Comparison of ENCODE assay signal across 7 mouse cellular contexts in the genomic region with DNA sequence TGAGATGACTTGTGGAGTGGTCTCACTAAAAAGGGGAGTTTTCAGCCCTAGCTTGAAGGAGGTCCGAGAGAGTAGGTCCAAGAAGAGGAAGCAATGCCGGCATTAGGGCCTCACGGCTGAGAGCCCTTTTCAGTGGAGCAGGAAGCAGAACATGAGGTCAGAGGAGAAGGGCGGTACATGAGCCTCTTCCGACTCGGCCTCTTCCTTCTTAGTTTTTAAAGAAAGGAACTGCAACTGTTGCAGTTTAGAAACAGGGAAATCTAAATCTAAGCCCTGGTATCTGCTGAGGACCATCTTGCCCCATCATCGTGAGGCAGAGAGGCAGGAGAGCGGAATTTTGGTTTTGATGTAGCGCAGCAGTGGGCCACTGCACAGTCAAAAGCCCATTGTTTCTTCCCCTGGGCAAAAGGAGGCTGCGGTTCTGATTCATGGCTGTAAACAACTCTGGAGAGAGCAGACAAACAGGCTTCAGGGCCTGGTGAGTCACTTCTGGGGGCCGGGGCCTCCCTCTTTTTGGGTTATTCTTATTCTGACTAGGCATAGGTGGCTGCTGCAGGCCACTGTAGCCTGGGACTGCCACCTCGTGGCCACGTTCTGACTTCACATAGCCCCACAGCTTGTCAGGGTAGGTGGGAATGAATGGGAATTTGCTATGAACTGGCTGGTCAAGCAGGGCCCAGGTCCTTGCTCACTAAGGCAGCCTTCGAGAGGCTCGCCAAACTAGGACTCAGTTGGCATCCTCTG. TPM values are rescaled to one million over a fixed set of nuclear protein-coding genes. Genes with fewer than 3 reads are reported as not detected.
A peak's percentile ranks its signal among the peaks of the same experiment; 100 is the strongest.
DNase-seq lines count a peak whose midpoint lies in the region; ATAC-seq lines count a peak whose summit lies in the region.

A gene (plus strand): TSS at position 191 of the 744 bp plus-strand sequence.

- no peaks in the 10 kb centered on the region for H3K9me3 ChIP-seq in intestine, embryonic 14.5 days (ENCODE audit: control insufficient read depth, low read length)

- peak within 1 kb of the TSS; percentile 2; the same call in 1 of the 2 replicates for H3K4me2 ChIP-seq in intestine, embryonic 14.5 days (ENCODE audit: low read length)

- no peaks in the 10 kb centered on the region; the same call in 1 of the 2 replicates for H3K36me3 ChIP-seq in intestine, embryonic 14.5 days (ENCODE audit: control insufficient read depth, insufficient read depth, low read length)

- DNase-seq in adrenal gland, adult 18-20 months (ENCODE audit: low spot score in 2 of 2) = peak; percentile 69 to 72
- peak; percentile 78 for DNase-seq in embryo, embryonic 10.5 days (ENCODE audit: low spot score)
- DNase-seq in gastrocnemius, postnatal 25 days = peak; percentile 69
- DNase-seq in intestine, embryonic 14.5 days (ENCODE audit: low spot score) = peak; percentile 81
- peak; percentile 77 to 82 for DNase-seq in left cerebral cortex, postnatal 14 days (ENCODE audit: low spot score in 2 of 2)
- DNase-seq in skeletal muscle tissue, adult 2 months (ENCODE audit: low read depth, low spot score) = peak; percentile 52

- H3K4me1 ChIP-seq in intestine, embryonic 14.5 days (replicated peaks; ENCODE audit: control insufficient read depth, insufficient read depth, low read length) = peaks cover 17% of the 10 kb centered on the region

- H3K27me3 ChIP-seq in intestine, embryonic 14.5 days (replicated peaks; ENCODE audit: control insufficient read depth, insufficient read depth, low read length) = no peaks in the 10 kb centered on the region

- WGBS in intestine, embryonic 14.5 days = 45% methylated on average over 15 of the region's 15 CpGs

- H3K9ac ChIP-seq in intestine, embryonic 14.5 days (ENCODE audit: low read length) = no peak within 1 kb of the TSS

- H3K4me3 ChIP-seq in intestine, embryonic 14.5 days (ENCODE audit: low read depth, low read length) = no peak within 1 kb of the TSS

- H3K27ac ChIP-seq in intestine, embryonic 14.5 days (ENCODE audit: low read depth) = peak within 1 kb of the TSS; percentile 67

- intact Hi-C loops in left cerebral cortex, postnatal 14 days (cut with DNase I) = loop anchor here (2.0 kb wide), 2 partner anchors 85 to 91 kb away; no protein-coding TSS in a partner anchor

- ATAC-seq in intestine, embryonic 14.5 days (replicated peaks; ENCODE audit: low FRiP score, low TSS enrichment, low read depth) = peak; percentile 67
- peak; percentile 63 for ATAC-seq in megakaryocyte-erythroid progenitor cell, adult 5-6 weeks (replicated peaks; ENCODE audit: low FRiP score, low TSS enrichment, poor library complexity, severe bottlenecking)

RNA-seq across cellular contexts. Expression of the gene that starts here (rescaled TPM):
- total RNA-seq in adrenal gland, adult 18-20 months (2021) = 10 to 100 TPM in 1 of 2 experiments, 1 to 10 TPM in 1; 4.9 to 19.0 TPM
- 1 to 10 TPM in 1 of 2 experiments, under 1 TPM in 1; 0.59 to 1.3 TPM for total RNA-seq in gastrocnemius, postnatal 25 days (2021)
- polyA plus RNA-seq in intestine, embryonic 14.5 days (2014; fragmentation: Nextera tagmentation; extraction: Ambion mirVana) = 2.1 and 2.5 TPM in 2 replicates
- total RNA-seq in left cerebral cortex, postnatal 14 days (2021) = 1 to 10 TPM; 2.8 to 3.0 TPM
- total RNA-seq in megakaryocyte-erythroid progenitor cell, adult 5-6 weeks (2014; fragmentation: Nextera tagmentation) = 10.0 and 20.1 TPM in 2 replicates
- 11.7 and 11.9 TPM in 2 replicates for total RNA-seq in megakaryocyte-erythroid progenitor cell, adult 5-6 weeks (2017)
